Mouse (Mus musculus) small intestine, adult 2 months (tissue): Measurements from ENCODE around the gene Ick.

Experiments
- CTCF ChIP-seq: fragments of 200-500 bp; IDR thresholded peaks from 2 replicates; pipeline ENCODE4 v1.5.1; 2012; ENCODE audit warnings: low read depth, mild to moderate bottlenecking, control low read depth, inconsistent platforms, low read length, moderate library complexity, mixed read lengths; ENCODE audit not compliant: insufficient replicate concordance, insufficient read length; ENCODE audit errors: extremely low read depth
- POLR2A ChIP-seq: fragments of 200-500 bp; IDR thresholded peaks from 2 replicates; pipeline ENCODE4 v1.6.1; 2012; ENCODE audit warnings: low read depth, mild to moderate bottlenecking, control low read depth, inconsistent platforms, low read length, moderate library complexity

- TF ChIP-seq CTCF (no peak), POLR2A (no peak)
Observed at GRCm38 (mm10) chr9:78084341-78084740, 24.7 kb upstream of the Ick start.
